Mouse (Mus musculus) cerebellum, adult 11-12 months (tissue): ENCODE results near the gene Gm49776.
"Not testable (repeated sequence)": the region's sequence is repeated elsewhere in the genome, so short reads cannot be mapped to it uniquely, and the experiment has no call there.

ENCODE experiments used
- DNase-seq: peaks from one replicate; pipeline ENCODE4 v3.0.0; 2022

The Gm49776 gene

GRCm38 (mm10) chr16:18200062-18200461, 58.1 kb downstream of the Gm49776 start:
- no peak for DNase-seq

- no peak for DNase-seq
Measured at GRCm38 (mm10) chr16:18198365-18199098, 59.6 kb downstream of the Gm49776 start.

GRCm38 (mm10) chr16:18197881-18198280, 60.2 kb downstream of the Gm49776 start:
- DNase-seq, result no peak

- not testable (repeated sequence) for DNase-seq
Measured at GRCm38 (mm10) chr16:18195561-18195960, 62.6 kb downstream of the Gm49776 start.
